Mouse (Mus musculus): ENCODE results near the gene Ptges3.
"Not testable (repeated sequence)": the region's sequence is repeated elsewhere in the genome, so short reads cannot be mapped to it uniquely, and the experiment has no call there.

The Ptges3 gene

GRCm38 (mm10) chr10:128059207-128059981, 640 bp downstream of the Ptges3 start:
- DNase-seq (ENCODE audit: low spot score): peak; percentile 42

GRCm38 (mm10) chr10:128061109-128061508, 2.4 kb downstream of the Ptges3 start:
- DNase-seq (ENCODE audit: low spot score): no peak

GRCm38 (mm10) chr10:128062221-128062989, 3.7 kb downstream of the Ptges3 start:
- DNase-seq (ENCODE audit: low spot score): peak; percentile 49

GRCm38 (mm10) chr10:128066072-128066471, 7.3 kb downstream of the Ptges3 start:
- DNase-seq (ENCODE audit: low spot score): no peak

- DNase-seq (ENCODE audit: low spot score): no peak
Measured at GRCm38 (mm10) chr10:128069201-128069600, 10.4 kb downstream of the Ptges3 start.

- not testable (repeated sequence) for DNase-seq (ENCODE audit: low spot score)
Measured at GRCm38 (mm10) chr10:128070432-128070831, 11.7 kb downstream of the Ptges3 start.

- not testable (repeated sequence) for DNase-seq (ENCODE audit: low spot score)
Measured at GRCm38 (mm10) chr10:128078269-128078668, 19.5 kb downstream of the Ptges3 start.

GRCm38 (mm10) chr10:128080496-128080895, 21.7 kb downstream of the Ptges3 start:
- peak; percentile 56 for DNase-seq (ENCODE audit: low spot score)

- peak; percentile 45 for DNase-seq (ENCODE audit: low spot score)
Measured at GRCm38 (mm10) chr10:128081807-128082476, 23.2 kb downstream of the Ptges3 start.

GRCm38 (mm10) chr10:128082477-128082808, 23.7 kb downstream of the Ptges3 start:
- no peak for DNase-seq (ENCODE audit: low spot score)

GRCm38 (mm10) chr10:128082880-128083421, 24.2 kb downstream of the Ptges3 start, which contains the start of gene Atp5b:
Gene Atp5b (plus strand): TSS chr10:128083273.
- peak; percentile 98 for DNase-seq (ENCODE audit: low spot score)

- peak; percentile 21 for DNase-seq (ENCODE audit: low spot score)
Measured at GRCm38 (mm10) chr10:128083688-128084087, 24.9 kb downstream of the Ptges3 start.

- peak; percentile 42 for DNase-seq (ENCODE audit: low spot score)
Measured at GRCm38 (mm10) chr10:128084160-128084559, 25.4 kb downstream of the Ptges3 start.

GRCm38 (mm10) chr10:128086391-128086790, 27.6 kb downstream of the Ptges3 start:
- peak; percentile 43 for DNase-seq (ENCODE audit: low spot score)

- DNase-seq (ENCODE audit: low spot score): not testable (repeated sequence)
Measured at GRCm38 (mm10) chr10:128087216-128087615, 28.5 kb downstream of the Ptges3 start.

- no peak for DNase-seq (ENCODE audit: low spot score)
Measured at GRCm38 (mm10) chr10:128088181-128088580, 29.4 kb downstream of the Ptges3 start.

GRCm38 (mm10) chr10:128089842-128090241, 31.1 kb downstream of the Ptges3 start:
- DNase-seq (ENCODE audit: low spot score): no peak

- DNase-seq (ENCODE audit: low spot score): peak; percentile 98
Measured at GRCm38 (mm10) chr10:128090651-128091563, 32.2 kb downstream of the Ptges3 start.

GRCm38 (mm10) chr10:128091564-128092505, 33.1 kb downstream of the Ptges3 start, which contains the start of gene Baz2a:
Gene Baz2a (plus strand): TSS chr10:128091577.
- peak; percentile 92 for DNase-seq (ENCODE audit: low spot score)

All from adipocyte (in vitro differentiated cells).